Mouse (Mus musculus) heart, embryonic 12.5 days (tissue): ENCODE results near the gene Tmem72. TPM values are rescaled to one million over a fixed set of nuclear protein-coding genes. Genes with fewer than 3 reads are reported as not detected.

Experiments used
- ATAC-seq: fragments of 200-750 bp; cut with Nextera tagmentation; 2 replicates; pipeline ENCODE4 v1.8.0; 2017; ENCODE audit warnings: moderate TSS enrichment, moderate library complexity; ENCODE audit not compliant: insufficient number of reproducible peaks, low FRiP score
- H3K27ac ChIP-seq: fragments of 300-500 bp; sonication (generic); 2 replicates; pipeline ENCODE4 v1.5.1; 2016; ENCODE audit warnings: mild to moderate bottlenecking, moderate library complexity; ENCODE audit not compliant: poor library complexity, severe bottlenecking
- H3K27me3 ChIP-seq: fragments of 300-500 bp; sonication (generic); replicated peaks from 2 replicates; pipeline ENCODE4 v1.6.1; 2016; ENCODE audit warnings: mild to moderate bottlenecking, moderate library complexity
- H3K36me3 ChIP-seq: fragments of 300-500 bp; sonication (generic); 2 replicates; pipeline ENCODE4 v1.6.1; 2016; ENCODE audit warnings: mild to moderate bottlenecking, moderate library complexity
- H3K4me1 ChIP-seq: fragments of 300-500 bp; sonication (generic); replicated peaks from 2 replicates; pipeline ENCODE4 v1.6.1; 2016; ENCODE audit warnings: mild to moderate bottlenecking
- H3K4me2 ChIP-seq: fragments of 300-500 bp; sonication (generic); 2 replicates; pipeline ENCODE4 v1.6.1; 2016; ENCODE audit warnings: mild to moderate bottlenecking, moderate library complexity
- H3K4me3 ChIP-seq: fragments of 300-500 bp; sonication (generic); 2 replicates; pipeline ENCODE4 v1.5.1; 2016; ENCODE audit warnings: mild to moderate bottlenecking
- H3K9ac ChIP-seq: fragments of 300-500 bp; sonication (generic); 2 replicates; pipeline ENCODE4 v1.6.1; 2016; ENCODE audit warnings: mild to moderate bottlenecking, moderate library complexity
- H3K9me3 ChIP-seq: fragments of 300-500 bp; sonication (generic); replicated peaks from 2 replicates; pipeline ENCODE4 v1.6.1; 2016; ENCODE audit warnings: mild to moderate bottlenecking, moderate library complexity
- WGBS: fragments of 180-500 bp; shearing (Covaris S2); methylation state at CpG from one replicate; pipeline ENCODE4 v1.1.7; 2016; 5-methylcytosine and 5-hydroxymethylcytosine counted together
- polyA plus RNA-seq: library from polyadenylated mRNA; unstranded; fragments of >200 nt; fragmentation: Nextera tagmentation; extraction: Ambion mirVana; gene quantifications from 2 replicates; pipeline ENCODE4 v1.2.1, GENCODE M21; 2016

Tmem72 gene
- polyA plus RNA-seq = 0.06 and 0.08 TPM in 2 replicates

DNA sequence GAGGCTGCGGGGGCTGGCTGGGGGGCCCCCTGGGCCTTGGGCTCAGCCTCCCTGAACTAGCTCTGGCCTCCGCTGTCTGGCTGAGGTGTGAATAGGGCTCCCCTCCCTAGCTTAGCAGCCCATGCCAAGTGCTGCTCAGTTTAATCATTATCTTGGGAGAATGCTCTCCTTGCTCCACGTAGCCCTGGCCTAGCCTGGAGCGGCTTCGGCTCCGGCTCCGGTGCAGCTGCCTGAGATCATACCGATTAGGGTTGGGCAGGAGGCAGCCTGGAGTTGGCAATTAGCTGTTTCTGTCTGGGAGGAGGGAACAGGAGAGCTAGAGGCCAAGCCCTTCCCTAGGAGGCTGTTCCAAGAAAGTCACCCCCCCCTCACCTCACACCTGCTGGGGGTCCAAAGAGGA, at the start of gene Tmem72:
Gene Tmem72 (minus strand): TSS at position 248 of the 400 bp plus-strand sequence.
- Histone ChIP-seq H3K4me1 (peaks cover 25% of the 10 kb centered on the region), H3K27ac (no peak within 1 kb of the TSS), H3K4me2 (no peak within 1 kb of the TSS), H3K27me3 (no peaks in the 10 kb centered on the region), H3K36me3 (no peaks in the 10 kb centered on the region), H3K9ac (no peak within 1 kb of the TSS), H3K9me3 (no peaks in the 10 kb centered on the region), H3K4me3 (no peak within 1 kb of the TSS)
- 0 out of 2 replicates have a peak, but pooled peaks have one; percentile 33 for ATAC-seq
- WGBS = 52% methylated on average over 8 of the region's 8 CpGs

DNA sequence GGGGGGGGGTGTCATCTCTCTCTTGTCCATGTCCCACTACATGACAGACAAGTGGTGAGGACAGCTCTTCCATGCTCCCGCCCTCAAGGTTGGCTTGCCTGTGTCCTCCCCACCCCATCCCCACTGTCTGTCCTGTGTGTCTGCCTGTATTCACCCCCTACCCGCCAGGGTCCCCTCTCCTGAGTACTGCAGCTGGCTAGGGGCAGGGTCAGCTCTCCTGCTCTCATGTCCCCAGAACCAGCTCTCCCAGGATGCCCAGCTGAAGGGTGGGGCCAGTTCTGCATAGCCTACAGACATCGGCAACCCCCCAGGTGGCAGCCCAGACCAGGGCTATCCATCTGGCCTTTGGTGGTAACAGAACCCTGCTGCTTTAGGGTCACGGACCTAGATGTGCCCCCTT, 47.8 kb upstream of the Tmem72 start:
- Histone ChIP-seq H3K9me3 (no peaks in the 10 kb centered on the region), H3K4me3 (no peak overlapping the region), H3K36me3 (no peaks in the 10 kb centered on the region), H3K9ac (no peak overlapping the region), H3K27ac (no peak overlapping the region), H3K4me2 (no peak overlapping the region), H3K27me3 (no peaks in the 10 kb centered on the region), H3K4me1 (peaks cover 10% of the 10 kb centered on the region)
- WGBS = 83% methylated on average over 4 of the region's 4 CpGs
- no peak for ATAC-seq

DNA sequence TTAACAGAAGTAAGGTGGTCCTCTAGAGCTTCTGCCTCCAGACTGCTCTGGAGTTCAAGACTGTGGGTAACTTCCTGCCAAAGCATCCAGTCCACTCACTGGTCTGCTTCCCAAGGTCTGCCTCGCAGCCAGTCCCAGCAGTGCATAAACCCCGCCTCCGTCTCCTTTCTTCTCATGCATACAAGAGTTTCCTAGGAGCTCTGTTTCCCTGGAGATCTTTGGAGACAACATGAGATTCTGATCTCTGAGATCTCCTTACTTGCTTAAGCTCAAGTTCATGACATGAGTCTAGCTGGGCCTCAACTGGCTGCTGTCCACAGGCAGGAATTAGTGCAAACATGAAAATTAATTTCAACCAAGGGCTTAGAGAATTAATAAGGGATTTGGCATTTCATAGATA, 45.6 kb upstream of the Tmem72 start:
- Histone ChIP-seq H3K9ac (no peak overlapping the region), H3K27ac (no peak overlapping the region), H3K4me3 (no peak overlapping the region), H3K36me3 (no peaks in the 10 kb centered on the region), H3K9me3 (0 out of 2 replicates have a peak, but pooled peaks cover 3% of the 10 kb centered on the region), H3K4me2 (no peak overlapping the region), H3K4me1 (no peaks in the 10 kb centered on the region), H3K27me3 (no peaks in the 10 kb centered on the region)
- no peak for ATAC-seq
- WGBS = 65% methylated on average over 3 of the region's 3 CpGs

DNA sequence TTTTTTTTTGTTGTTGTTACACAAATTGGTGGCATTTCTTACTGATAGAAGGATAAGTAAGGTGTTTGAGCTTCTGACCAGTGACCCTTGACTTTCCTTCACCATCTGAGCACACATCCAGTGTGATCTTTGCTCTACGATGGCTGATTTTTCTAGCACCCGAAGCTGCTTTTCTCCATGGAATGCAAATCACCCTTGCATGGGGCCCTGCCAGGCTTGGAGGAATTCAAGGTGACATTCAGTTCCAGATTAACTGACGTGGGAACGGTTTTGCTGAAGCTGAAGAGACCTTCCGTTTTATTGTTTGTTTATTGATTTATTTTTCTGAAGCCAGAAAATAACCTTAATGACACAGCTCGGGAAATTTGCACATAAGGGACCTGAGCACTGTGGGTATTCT, 43.5 kb upstream of the Tmem72 start:
- H3K4me1 ChIP-seq = no peaks in the 10 kb centered on the region
- 0 out of 2 replicates have a peak, but pooled peaks cover 3% of the 10 kb centered on the region for H3K9me3 ChIP-seq
- no peak for ATAC-seq
- H3K36me3 ChIP-seq = no peaks in the 10 kb centered on the region
- no peak overlapping the region for H3K9ac ChIP-seq
- 56% methylated on average over 6 of the region's 6 CpGs for WGBS
- H3K4me2 ChIP-seq = no peak overlapping the region
- no peak overlapping the region for H3K27ac ChIP-seq
- no peaks in the 10 kb centered on the region for H3K27me3 ChIP-seq
- H3K4me3 ChIP-seq = no peak overlapping the region

DNA sequence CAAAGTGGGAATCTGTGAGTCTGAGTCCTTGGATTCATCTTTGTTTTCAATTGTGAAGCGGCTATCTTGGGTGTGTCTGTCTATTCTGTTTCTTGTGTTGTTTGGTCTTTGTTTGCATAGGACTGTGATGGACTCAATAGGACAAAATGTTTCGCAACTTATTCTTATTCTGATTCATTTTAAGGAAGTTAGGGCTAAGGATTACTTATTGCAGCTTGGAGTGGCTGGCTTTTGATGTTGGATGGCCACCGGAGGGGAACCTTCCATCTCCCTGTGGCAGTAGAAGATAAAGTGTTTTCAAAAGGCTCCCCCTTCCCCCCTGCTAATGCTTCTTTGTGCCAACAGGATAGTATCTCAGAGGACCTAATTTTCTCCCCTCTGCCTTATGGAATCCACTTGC, 39.7 kb upstream of the Tmem72 start:
- H3K4me2 ChIP-seq = no peak overlapping the region
- WGBS = 77% methylated on average over 3 of the region's 3 CpGs
- H3K36me3 ChIP-seq = no peaks in the 10 kb centered on the region
- H3K4me3 ChIP-seq = no peak overlapping the region
- H3K4me1 ChIP-seq = no peaks in the 10 kb centered on the region
- H3K27me3 ChIP-seq = no peaks in the 10 kb centered on the region
- no peak for ATAC-seq
- no peak overlapping the region for H3K9ac ChIP-seq
- H3K9me3 ChIP-seq = 0 out of 2 replicates have a peak, but pooled peaks cover 3% of the 10 kb centered on the region
- H3K27ac ChIP-seq = no peak overlapping the region

DNA sequence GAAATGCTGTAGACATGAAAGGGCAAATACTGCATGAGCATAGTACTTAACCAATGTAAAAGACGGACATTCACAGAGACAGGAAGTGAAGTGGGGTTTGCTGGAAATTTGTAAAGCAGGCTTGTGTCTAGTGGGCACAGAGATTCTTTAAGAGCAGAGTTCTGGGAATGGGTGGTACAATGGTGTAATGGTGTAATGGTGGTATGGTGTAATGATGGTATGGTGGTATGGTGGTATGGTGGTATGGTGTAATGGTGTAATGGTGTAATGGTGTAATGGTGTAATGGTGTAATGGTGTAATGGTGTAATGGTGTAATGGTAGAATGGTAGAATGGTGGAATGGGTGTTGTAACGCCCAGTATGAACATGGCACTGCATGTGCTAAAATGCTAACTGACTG, 21.3 kb upstream of the Tmem72 start:
- Histone ChIP-seq H3K27ac (no peak overlapping the region), H3K4me2 (no peak overlapping the region), H3K9ac (no peak overlapping the region), H3K36me3 (no peaks in the 10 kb centered on the region), H3K9me3 (no peaks in the 10 kb centered on the region), H3K4me1 (no peaks in the 10 kb centered on the region), H3K27me3 (no peaks in the 10 kb centered on the region), H3K4me3 (no peak overlapping the region)
- WGBS = 72% methylated on average over 2 of the region's 2 CpGs
- ATAC-seq = no peak

DNA sequence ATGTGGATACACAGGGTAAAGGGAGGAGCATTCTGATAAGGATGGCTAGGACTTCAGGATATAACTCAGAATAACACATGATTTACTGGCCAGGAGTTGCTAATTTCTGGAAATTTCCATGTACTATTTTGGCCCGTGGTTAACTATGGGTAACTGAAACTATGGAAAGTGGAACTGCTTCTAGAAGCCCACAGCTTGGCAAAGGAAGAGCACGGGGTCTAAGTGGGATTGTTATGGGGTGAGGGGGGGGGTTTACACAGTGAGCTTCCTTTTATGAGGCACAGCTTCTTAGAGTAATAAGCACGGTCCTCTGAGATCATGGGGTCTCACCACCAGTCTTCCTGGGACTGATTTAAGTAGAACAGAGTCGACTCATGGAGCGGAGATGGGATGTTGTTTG, 18.6 kb upstream of the Tmem72 start:
- Histone ChIP-seq H3K4me3 (no peak overlapping the region), H3K9me3 (no peaks in the 10 kb centered on the region), H3K4me1 (no peaks in the 10 kb centered on the region), H3K4me2 (no peak overlapping the region), H3K36me3 (no peaks in the 10 kb centered on the region), H3K27me3 (no peaks in the 10 kb centered on the region), H3K9ac (no peak overlapping the region), H3K27ac (no peak overlapping the region)
- WGBS = 80% methylated on average over 5 of the region's 5 CpGs
- ATAC-seq = no peak

DNA sequence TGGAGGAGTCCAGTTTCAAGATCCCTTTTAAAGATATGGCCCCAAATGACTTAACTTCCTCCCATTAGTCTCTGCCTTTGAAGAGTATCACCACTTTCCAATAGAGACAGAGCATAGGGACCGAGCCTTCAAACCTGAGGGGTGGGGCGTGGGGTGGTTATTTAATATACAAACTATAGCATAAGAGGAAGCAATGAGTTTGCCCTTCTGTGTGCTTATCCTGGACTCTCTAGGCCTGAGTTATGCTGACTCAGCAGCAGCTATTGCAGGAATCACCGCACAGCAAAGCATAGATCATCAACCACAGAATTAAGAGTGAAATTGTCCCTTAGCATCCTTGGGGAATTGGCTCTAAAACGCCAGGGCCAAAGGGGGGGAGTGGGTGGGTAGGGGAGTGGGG, 16.9 kb upstream of the Tmem72 start:
- no peak overlapping the region for H3K4me3 ChIP-seq
- H3K9ac ChIP-seq = no peak overlapping the region
- H3K9me3 ChIP-seq = no peaks in the 10 kb centered on the region
- H3K4me1 ChIP-seq = no peaks in the 10 kb centered on the region
- H3K27ac ChIP-seq = no peak overlapping the region
- H3K36me3 ChIP-seq = no peaks in the 10 kb centered on the region
- H3K27me3 ChIP-seq = no peaks in the 10 kb centered on the region
- no peak for ATAC-seq
- 66% methylated on average over 4 of the region's 4 CpGs for WGBS
- no peak overlapping the region for H3K4me2 ChIP-seq

DNA sequence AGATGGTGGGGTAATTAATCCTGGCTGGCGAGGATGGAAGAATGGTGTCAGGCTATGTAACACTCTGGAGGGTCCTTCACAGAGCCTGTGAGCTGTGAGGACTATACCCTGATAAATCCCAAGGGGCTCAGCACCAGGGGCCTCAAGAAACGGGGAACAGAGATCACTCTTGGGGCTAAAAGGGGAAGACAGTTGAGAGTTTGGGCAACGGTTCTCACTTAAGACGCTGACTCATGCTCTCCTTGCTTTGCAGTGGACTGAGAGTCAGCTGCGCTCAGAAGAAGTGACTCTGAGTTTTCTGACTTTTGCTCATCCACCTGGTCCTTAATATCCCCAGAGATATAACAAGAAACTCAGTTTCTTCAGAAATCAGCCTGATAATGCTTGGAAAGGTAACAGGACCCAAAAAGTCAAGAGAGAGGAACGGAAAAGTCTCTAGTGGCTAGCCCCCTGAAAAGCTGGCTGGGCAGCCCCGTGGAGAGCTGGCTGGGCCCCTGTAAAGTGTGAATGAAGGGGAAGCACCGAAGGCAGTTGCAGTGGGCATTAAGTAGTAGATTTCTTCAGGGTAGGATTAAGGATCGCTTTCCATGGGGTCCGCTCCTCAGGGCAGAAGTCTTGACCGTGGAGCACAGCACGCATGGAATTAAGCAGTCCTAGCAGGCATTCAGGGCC, 7.9 kb upstream of the Tmem72 start:
- no peaks in the 10 kb centered on the region for H3K9me3 ChIP-seq
- no peaks in the 10 kb centered on the region for H3K4me1 ChIP-seq
- no peak overlapping the region for H3K9ac ChIP-seq
- H3K36me3 ChIP-seq = no peaks in the 10 kb centered on the region
- WGBS = 81% methylated on average over 12 of the region's 12 CpGs
- H3K4me2 ChIP-seq = no peak overlapping the region
- ATAC-seq = no peak
- no peak overlapping the region for H3K4me3 ChIP-seq
- H3K27me3 ChIP-seq = 0 out of 2 replicates have a peak, but pooled peaks cover 3% of the 10 kb centered on the region
- no peak overlapping the region for H3K27ac ChIP-seq

DNA sequence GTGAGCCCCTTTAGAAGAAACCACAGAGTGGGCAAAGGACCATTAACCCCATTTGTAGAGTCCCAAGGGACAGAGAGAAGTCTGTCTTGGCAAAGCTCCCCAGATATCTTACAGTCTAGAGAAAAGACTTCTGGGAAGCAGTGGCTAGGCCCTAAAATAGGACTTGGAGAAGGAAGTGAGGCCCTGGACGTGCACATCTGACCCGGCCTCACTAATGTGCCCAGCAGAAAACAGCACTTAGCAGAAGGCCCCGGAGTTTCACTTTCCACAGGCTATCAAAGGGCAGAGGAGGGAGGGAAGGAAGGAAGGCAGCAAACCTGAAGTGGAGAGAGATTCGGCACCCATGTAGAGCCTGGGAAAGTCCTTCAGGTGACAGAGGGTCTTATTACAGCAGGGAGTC, 2.2 kb upstream of the Tmem72 start:
- Histone ChIP-seq H3K4me1 (peaks cover 25% of the 10 kb centered on the region), H3K4me2 (no peak overlapping the region), H3K27me3 (no peaks in the 10 kb centered on the region), H3K4me3 (no peak overlapping the region), H3K9me3 (no peaks in the 10 kb centered on the region), H3K9ac (no peak overlapping the region), H3K36me3 (no peaks in the 10 kb centered on the region), H3K27ac (no peak overlapping the region)
- WGBS = 51% methylated on average over 4 of the region's 4 CpGs
- no peak for ATAC-seq

DNA sequence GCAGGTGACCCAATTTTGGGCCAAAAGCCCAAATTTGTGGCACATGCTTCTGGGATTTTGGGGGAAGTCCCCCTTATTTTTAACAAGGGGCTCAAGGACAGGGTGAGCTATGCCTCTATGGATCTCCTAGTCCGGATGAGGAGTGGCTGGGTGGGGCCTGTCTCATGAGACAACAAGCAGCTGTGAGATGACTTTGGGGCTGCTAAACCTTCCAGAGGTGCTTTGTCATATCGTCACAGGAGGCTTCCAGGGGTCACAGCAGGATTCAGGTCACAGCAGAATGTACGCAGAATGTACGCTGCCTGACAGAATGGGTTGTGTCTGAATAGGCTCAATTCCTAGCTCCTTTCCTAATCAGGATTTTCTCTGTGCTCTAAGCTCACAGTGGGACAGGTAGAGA, 1.6 kb upstream of the Tmem72 start:
- Histone ChIP-seq H3K9me3 (no peaks in the 10 kb centered on the region), H3K4me1 (peaks cover 25% of the 10 kb centered on the region), H3K36me3 (no peaks in the 10 kb centered on the region), H3K27me3 (no peaks in the 10 kb centered on the region), H3K27ac (no peak overlapping the region), H3K4me2 (no peak overlapping the region), H3K4me3 (no peak overlapping the region), H3K9ac (no peak overlapping the region)
- ATAC-seq = no peak
- WGBS = 81% methylated on average over 4 of the region's 4 CpGs

DNA sequence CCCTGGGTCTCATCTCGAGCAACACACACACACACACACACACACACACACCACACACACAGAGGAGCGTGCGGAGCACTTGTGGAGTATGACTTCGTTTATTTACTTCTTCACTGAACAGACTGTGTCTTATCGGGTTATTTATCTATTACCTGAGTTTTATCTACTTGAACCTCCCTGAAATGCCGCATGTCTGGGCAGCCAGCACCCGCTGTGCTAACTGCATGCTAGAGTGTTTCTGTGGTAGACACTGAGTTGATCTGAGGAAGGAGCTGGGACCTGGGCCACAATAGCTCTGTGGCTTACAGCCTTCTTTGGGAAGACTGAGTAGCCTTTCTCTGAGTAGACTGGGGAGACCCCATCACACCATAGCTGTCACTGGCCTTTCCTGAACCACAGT, 1.1 kb upstream of the Tmem72 start:
- Histone ChIP-seq H3K9ac (no peak overlapping the region), H3K27me3 (no peaks in the 10 kb centered on the region), H3K9me3 (no peaks in the 10 kb centered on the region), H3K4me3 (no peak overlapping the region), H3K4me2 (no peak overlapping the region), H3K4me1 (peaks cover 25% of the 10 kb centered on the region), H3K36me3 (no peaks in the 10 kb centered on the region), H3K27ac (no peak overlapping the region)
- ATAC-seq = no peak
- WGBS = 77% methylated on average over 7 of the region's 7 CpGs
